Mouse (Mus musculus) lung, embryonic 14.5 days (tissue): ENCODE results near the gene Tns1. TPM values are rescaled to one million over a fixed set of nuclear protein-coding genes. Genes with fewer than 3 reads are reported as not detected.
A peak's percentile ranks its signal among the peaks of the same experiment; 100 is the strongest.

ENCODE experiments used
- ATAC-seq: fragments of 200-750 bp; cut with Nextera tagmentation; 2 replicates; pipeline ENCODE4 v1.8.0; 2017; ENCODE audit warnings: mild to moderate bottlenecking, moderate TSS enrichment, moderate library complexity; ENCODE audit not compliant: insufficient read depth
- DNase-seq: peaks from one replicate; pipeline ENCODE4 v3.0.0-alpha.2; 2015
- H3K27ac ChIP-seq: fragments of 300-500 bp; sonication (generic); 2 replicates; pipeline ENCODE4 v1.5.1; 2014; ENCODE audit warnings: low read depth, mild to moderate bottlenecking, moderate library complexity
- H3K27me3 ChIP-seq: fragments of 300-500 bp; sonication (generic); 2 replicates; pipeline ENCODE4 v1.6.1; 2014; ENCODE audit warnings: low read length, control low read depth; ENCODE audit not compliant: insufficient read depth
- H3K36me3 ChIP-seq: fragments of 300-500 bp; sonication (generic); 2 replicates; pipeline ENCODE4 v1.6.1; 2014; ENCODE audit warnings: control low read depth; ENCODE audit not compliant: insufficient read depth
- H3K4me1 ChIP-seq: fragments of 300-500 bp; sonication (generic); 2 replicates; pipeline ENCODE4 v1.6.1; 2014; ENCODE audit warnings: antibody characterized with exemption, control low read depth; ENCODE audit not compliant: insufficient read depth
- H3K4me2 ChIP-seq: fragments of 300-500 bp; sonication (generic); 2 replicates; pipeline ENCODE4 v1.6.1; 2014; ENCODE audit warnings: mild to moderate bottlenecking
- H3K4me3 ChIP-seq: fragments of 300-500 bp; sonication (generic); 2 replicates; pipeline ENCODE4 v1.5.1; 2014; ENCODE audit warnings: low read depth, low read length
- H3K9ac ChIP-seq: fragments of 300-500 bp; sonication (generic); 2 replicates; pipeline ENCODE4 v1.6.1; 2014
- H3K9me3 ChIP-seq: fragments of 300-500 bp; sonication (generic); 2 replicates; pipeline ENCODE4 v1.6.1; 2016; ENCODE audit warnings: low read depth, low read length, control low read depth
- CTCF ChIP-seq: IDR thresholded peaks from 2 replicates; pipeline ENCODE4 v1.5.1; 2016; ENCODE audit warnings: antibody characterized with exemption, low read depth
- WGBS: fragments of 180-500 bp; shearing (Covaris S2); extraction: QIAGEN DNeasy Blood & Tissue Kit; methylation state at CpG from one replicate; pipeline ENCODE4 v1.1.7; 2014; 5-methylcytosine and 5-hydroxymethylcytosine counted together
- polyA plus RNA-seq: library from polyadenylated mRNA; unstranded; fragments of >200 nt; fragmentation: Nextera tagmentation; extraction: Ambion mirVana; gene quantifications from 2 replicates; pipeline ENCODE4 v1.2.1, GENCODE M21; 2014

Tns1 gene
- polyA plus RNA-seq, 1 experiment from 2014 or later, result 95.2 TPM

DNA sequence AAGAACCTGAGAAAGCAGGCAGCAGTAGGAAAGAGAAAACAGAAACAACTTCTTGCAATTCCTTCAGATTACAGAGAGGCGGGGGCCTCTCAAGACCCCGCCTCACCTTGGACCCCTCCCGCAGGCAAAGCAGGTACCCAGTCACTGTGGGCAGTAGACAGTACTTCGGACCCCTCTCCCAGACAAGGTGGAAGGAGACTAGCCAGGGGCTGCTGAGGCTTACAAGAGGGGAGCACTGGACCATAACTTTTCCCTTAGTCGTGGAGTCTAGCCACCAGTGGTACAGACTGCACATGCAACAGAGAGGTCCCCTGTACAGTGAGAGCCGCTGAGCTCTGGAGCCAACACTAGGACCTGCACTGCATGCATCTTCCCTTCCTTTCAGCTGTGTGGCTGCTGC, 64.2 kb downstream of the Tns1 start:
- DNase-seq (no peak), ATAC-seq (no peak)
- no peak overlapping the region for H3K27ac ChIP-seq
- H3K4me2 ChIP-seq, result no peak overlapping the region
- no peak for TF ChIP-seq CTCF
- H3K36me3 ChIP-seq, result peaks cover 3% of the 10 kb centered on the region; the same call in 1 of the 2 replicates
- H3K4me3 ChIP-seq, result no peak overlapping the region
- no peaks in the 10 kb centered on the region for H3K9me3 ChIP-seq
- H3K9ac ChIP-seq, result no peak overlapping the region; the same call in 1 of the 2 replicates
- 75% methylated on average over 6 of the region's 6 CpGs for WGBS
- no peaks in the 10 kb centered on the region for H3K4me1 ChIP-seq
- H3K27me3 ChIP-seq, result no peaks in the 10 kb centered on the region

DNA sequence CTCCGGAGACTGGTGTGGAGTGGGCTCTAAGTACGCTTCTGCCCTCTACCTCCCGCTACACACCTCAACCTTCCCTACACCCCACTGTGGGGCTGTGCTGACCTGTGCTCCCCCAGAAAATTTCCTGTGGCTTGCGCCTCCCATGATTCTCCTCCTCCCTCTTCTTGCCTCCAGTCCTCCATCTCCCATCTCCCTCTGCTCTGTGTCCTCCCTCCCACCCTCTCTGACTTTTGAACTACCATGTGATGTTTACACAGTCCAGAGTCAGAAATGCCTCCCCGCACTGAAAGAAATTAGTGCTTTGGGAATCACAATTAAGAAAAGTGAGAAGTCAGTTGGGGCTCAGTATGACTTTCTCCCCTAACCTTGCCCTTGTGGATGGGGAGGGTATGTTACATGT, 64.7 kb downstream of the Tns1 start:
- Histone ChIP-seq H3K36me3 (peaks cover 3% of the 10 kb centered on the region; the same call in 1 of the 2 replicates), H3K27me3 (no peaks in the 10 kb centered on the region), H3K4me1 (0 out of 2 replicates have a peak, but pooled peaks cover 4% of the 10 kb centered on the region), H3K4me3 (no peak overlapping the region), H3K27ac (no peak overlapping the region), H3K9me3 (no peaks in the 10 kb centered on the region), H3K4me2 (no peak overlapping the region), H3K9ac (no peak overlapping the region; the same call in 1 of the 2 replicates)
- WGBS, result 71% methylated on average over 5 of the region's 5 CpGs
- ATAC-seq (no peak), DNase-seq (no peak)
- no peak for TF ChIP-seq CTCF

DNA sequence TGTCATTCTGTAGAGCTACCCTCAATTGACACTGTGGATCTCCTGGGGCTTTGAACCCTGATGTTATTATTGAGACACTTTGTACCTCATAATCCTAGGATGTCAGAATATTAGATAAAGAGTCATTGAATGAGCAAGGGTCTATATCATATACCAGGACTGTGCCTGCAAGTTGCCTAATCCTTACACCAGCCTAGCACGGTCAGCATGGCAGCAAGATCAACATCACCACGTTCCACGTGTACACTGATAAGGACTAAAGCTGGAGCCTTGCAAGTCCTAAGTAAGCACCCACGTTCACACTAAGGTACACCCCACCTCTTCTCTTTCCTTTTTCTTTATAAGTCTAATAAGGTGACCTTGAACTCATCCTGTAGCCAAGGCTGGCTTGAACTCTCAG, 65.5 kb downstream of the Tns1 start:
- Histone ChIP-seq H3K4me1 (0 out of 2 replicates have a peak, but pooled peaks cover 11% of the 10 kb centered on the region), H3K27me3 (no peaks in the 10 kb centered on the region), H3K4me2 (no peak overlapping the region), H3K9ac (no peak overlapping the region), H3K9me3 (no peaks in the 10 kb centered on the region), H3K4me3 (no peak overlapping the region), H3K27ac (no peak overlapping the region), H3K36me3 (no peaks in the 10 kb centered on the region; the same call in 1 of the 2 replicates)
- WGBS, result 56% methylated on average over 4 of the region's 4 CpGs
- DNase-seq (no peak), ATAC-seq (no peak)
- TF ChIP-seq CTCF, result no peak

DNA sequence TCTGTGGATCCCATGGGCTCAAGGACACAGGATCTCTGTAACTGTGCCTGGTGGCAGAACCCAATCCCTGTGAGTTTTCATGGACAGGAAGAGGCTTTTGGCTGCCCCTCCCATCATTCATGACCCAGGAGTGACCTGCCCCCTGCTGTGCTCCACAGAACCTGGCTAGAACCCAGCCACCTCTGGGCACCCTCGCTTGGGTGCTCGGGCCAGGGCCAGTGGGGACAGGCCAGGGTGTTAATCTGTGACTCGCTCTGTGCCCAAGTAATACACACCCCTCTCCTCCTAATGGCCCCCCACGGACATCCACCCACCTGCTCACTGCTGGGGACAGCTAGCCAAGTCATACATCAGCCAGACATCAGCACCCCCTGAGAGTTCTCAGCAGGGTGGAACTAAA, 65.9 kb downstream of the Tns1 start:
- Histone ChIP-seq H3K36me3 (no peaks in the 10 kb centered on the region), H3K27me3 (no peaks in the 10 kb centered on the region), H3K27ac (no peak overlapping the region), H3K4me1 (peaks cover 14% of the 10 kb centered on the region; the same call in 1 of the 2 replicates), H3K4me3 (no peak overlapping the region), H3K4me2 (no peak overlapping the region), H3K9me3 (no peaks in the 10 kb centered on the region), H3K9ac (no peak overlapping the region)
- no peak for TF ChIP-seq CTCF
- WGBS, result 69% methylated on average over 4 of the region's 4 CpGs
- DNase-seq (no peak), ATAC-seq (no peak)

DNA sequence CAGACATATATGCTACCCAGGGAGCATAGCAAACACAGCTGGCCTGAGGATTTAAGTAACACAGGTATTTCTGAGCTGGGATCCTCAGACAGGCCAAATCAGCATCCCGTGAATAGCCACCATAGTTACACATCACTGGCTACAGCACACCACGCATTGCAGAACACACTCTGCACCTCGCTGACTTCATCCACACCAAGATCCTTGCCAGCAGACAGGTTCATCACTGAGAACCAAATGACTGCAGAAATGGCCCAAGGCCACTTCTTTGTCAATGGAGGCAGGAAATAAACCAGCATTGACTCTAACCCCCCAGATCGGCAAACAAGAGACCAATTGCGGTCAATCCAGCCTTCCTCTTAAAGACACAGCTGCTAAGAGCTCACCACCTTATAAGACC, 66.7 kb downstream of the Tns1 start:
- Histone ChIP-seq H3K4me3 (no peak overlapping the region), H3K27ac (no peak overlapping the region), H3K27me3 (no peaks in the 10 kb centered on the region)

DNA sequence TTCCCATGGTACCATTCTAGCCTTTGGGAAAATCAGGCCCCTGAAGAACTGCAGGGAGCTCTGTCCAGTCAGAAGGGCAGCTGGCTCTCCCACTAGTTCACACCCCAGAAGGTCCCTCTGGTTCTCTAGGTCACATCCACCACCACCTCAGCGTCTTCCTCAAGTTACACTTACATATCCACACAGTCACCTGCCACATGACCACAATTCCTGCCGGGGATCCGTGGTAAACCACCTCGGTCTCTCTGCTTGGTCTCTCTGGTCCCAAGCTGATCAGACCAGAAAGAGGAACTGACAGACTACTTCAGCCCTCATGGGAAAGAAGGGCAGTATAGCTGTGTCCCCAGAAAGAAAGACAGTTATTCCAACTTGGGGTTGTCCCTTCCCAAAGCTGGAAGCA, 68.7 kb downstream of the Tns1 start:
- Histone ChIP-seq H3K27ac (no peak overlapping the region), H3K4me1 (peaks cover 18% of the 10 kb centered on the region; the same call in 1 of the 2 replicates)

More for the DNA sequence above, 66.7 kb downstream of the Tns1 start:
- H3K36me3 ChIP-seq, result no peaks in the 10 kb centered on the region
- no peak overlapping the region for H3K4me2 ChIP-seq
- no peaks in the 10 kb centered on the region for H3K9me3 ChIP-seq
- no peak overlapping the region for H3K9ac ChIP-seq
- no peak for ATAC-seq
- TF ChIP-seq CTCF, result no peak
- WGBS, result 81% methylated on average over 5 of the region's 5 CpGs
- H3K4me1 ChIP-seq, result peaks cover 18% of the 10 kb centered on the region; the same call in 1 of the 2 replicates
- no peak for DNase-seq

DNA sequence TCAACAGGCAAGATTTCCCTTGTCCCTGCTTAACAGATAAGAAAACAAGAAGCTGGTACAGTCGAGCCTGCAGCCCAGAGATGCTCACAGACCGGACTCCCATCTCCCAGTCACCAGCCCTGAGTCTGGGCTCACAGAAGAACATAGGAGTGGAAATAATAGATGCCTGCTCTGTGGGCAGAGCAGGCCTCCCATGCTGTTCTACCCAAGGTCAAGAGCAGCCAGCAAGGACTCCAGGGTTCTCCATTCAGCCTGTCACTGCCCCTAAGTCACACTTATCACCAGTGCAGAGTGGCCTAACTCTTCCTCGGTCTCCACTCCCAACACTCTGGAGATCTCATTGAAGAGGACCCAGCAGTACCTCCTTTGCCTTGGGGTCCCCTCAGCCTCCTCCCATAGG, 69.8 kb downstream of the Tns1 start:
- DNase-seq (no peak), ATAC-seq (peak; percentile 22; the same call in 1 of the 2 replicates)
- Histone ChIP-seq H3K27ac (peak overlapping the region; percentile 80), H3K27me3 (no peaks in the 10 kb centered on the region), H3K9me3 (no peaks in the 10 kb centered on the region), H3K36me3 (no peaks in the 10 kb centered on the region), H3K4me1 (peaks cover 22% of the 10 kb centered on the region), H3K4me3 (no peak overlapping the region), H3K9ac (no peak overlapping the region), H3K4me2 (no peak overlapping the region)
- no peak for TF ChIP-seq CTCF
- 33% methylated on average over 3 of the region's 3 CpGs for WGBS

More for the DNA sequence above, 68.7 kb downstream of the Tns1 start:
- TF ChIP-seq CTCF, result no peak
- 77% methylated on average over 4 of the region's 4 CpGs for WGBS
- H3K9me3 ChIP-seq, result no peaks in the 10 kb centered on the region
- H3K4me2 ChIP-seq, result no peak overlapping the region
- no peak overlapping the region for H3K4me3 ChIP-seq
- no peak for ATAC-seq
- H3K27me3 ChIP-seq, result no peaks in the 10 kb centered on the region
- DNase-seq, result no peak
- no peaks in the 10 kb centered on the region for H3K36me3 ChIP-seq
- no peak overlapping the region for H3K9ac ChIP-seq
